Mouse (Mus musculus) kidney, adult 2 months (tissue): ENCODE measurements at regions not wholly inside any gene's neighbourhood (a gene's known extent, or its start where the extent isn't known, plus 50 kb on each side); places are given as distances from the start of the nearest gene placed in this dataset.
"Not testable (repeated sequence)": the region's sequence is repeated elsewhere in the genome, so short reads cannot be mapped to it uniquely, and the experiment has no call there.

Experiments
- CTCF ChIP-seq: fragments of 200-500 bp; conservative IDR thresholded peaks from 2 replicates; pipeline ENCODE4 v1.5.1; 2011; ENCODE audit warnings: low read depth, mild to moderate bottlenecking, control low read depth, low read length, moderate library complexity, mixed read lengths; ENCODE audit not compliant: insufficient read depth, insufficient read length
- POLR2A ChIP-seq: fragments of 200-500 bp; IDR thresholded peaks from one replicate; pipeline ENCODE4 v1.6.1; 2011; ENCODE audit warnings: low read depth, low read length, control low read depth

GRCm38 (mm10) chr9:78848564-78848893, 233.2 kb downstream of the Cd109 start:
- TF ChIP-seq CTCF, POLR2A: not testable (repeated sequence)
